Mouse (Mus musculus): ENCODE data around the gene Zfp524.
"Not testable (repeated sequence)": the region's sequence is repeated elsewhere in the genome, so short reads cannot be mapped to it uniquely, and the experiment has no call there.

The Zfp524 gene

GRCm38 (mm10) chr7:5014251-5015117 is at the start of gene Zfp524, which contains the start of gene Fiz1:
Zfp524 (plus strand) TSS chr7:5014415.
Fiz1 (minus strand) TSS chr7:5014697.
- in situ Hi-C loops (cut with MboI; ENCODE audit: low sequenced_read_pairs): no loop called here

GRCm38 (mm10) chr7:4964988-4965387 is 49.2 kb upstream of the Zfp524 start:
- in situ Hi-C loops (cut with MboI; ENCODE audit: low sequenced_read_pairs): no loop called here

- in situ Hi-C loops (cut with MboI; ENCODE audit: low sequenced_read_pairs): no loop called here
Measured at GRCm38 (mm10) chr7:4971068-4971467, 43.1 kb upstream of the Zfp524 start, which contains the start of gene Sbk3. Sbk3 (minus strand) TSS chr7:4971168.

- in situ Hi-C loops (cut with MboI; ENCODE audit: low sequenced_read_pairs): no loop called here
Measured at GRCm38 (mm10) chr7:4971710-4972109, 42.5 kb upstream of the Zfp524 start.

GRCm38 (mm10) chr7:4972321-4973047 is 41.7 kb upstream of the Zfp524 start:
- in situ Hi-C loops (cut with MboI; ENCODE audit: low sequenced_read_pairs): no loop called here

- in situ Hi-C loops (cut with MboI; ENCODE audit: low sequenced_read_pairs): no loop called here
Measured at GRCm38 (mm10) chr7:4975455-4975854, 38.8 kb upstream of the Zfp524 start.

- in situ Hi-C loops (cut with MboI; ENCODE audit: low sequenced_read_pairs): no loop called here
Measured at GRCm38 (mm10) chr7:4976832-4977231, 37.4 kb upstream of the Zfp524 start.

GRCm38 (mm10) chr7:4988250-4988649 is 26.0 kb upstream of the Zfp524 start:
- in situ Hi-C loops (cut with MboI; ENCODE audit: low sequenced_read_pairs): no loop called here

GRCm38 (mm10) chr7:4993347-4993998 is 20.7 kb upstream of the Zfp524 start:
- in situ Hi-C loops (cut with MboI; ENCODE audit: low sequenced_read_pairs): no loop called here

- in situ Hi-C loops (cut with MboI; ENCODE audit: low sequenced_read_pairs): no loop called here
Measured at GRCm38 (mm10) chr7:4993999-4994788, 20.0 kb upstream of the Zfp524 start.

- in situ Hi-C loops (cut with MboI; ENCODE audit: low sequenced_read_pairs): no loop called here
Measured at GRCm38 (mm10) chr7:4995268-4996002, 18.8 kb upstream of the Zfp524 start.

- in situ Hi-C loops (cut with MboI; ENCODE audit: low sequenced_read_pairs): no loop called here
Measured at GRCm38 (mm10) chr7:4996003-4996895, 18.0 kb upstream of the Zfp524 start, which contains the start of gene Zfp579. Zfp579 (minus strand) TSS chr7:4996158.

GRCm38 (mm10) chr7:4996934-4997333 is 17.3 kb upstream of the Zfp524 start:
- in situ Hi-C loops (cut with MboI; ENCODE audit: low sequenced_read_pairs): no loop called here

- in situ Hi-C loops (cut with MboI; ENCODE audit: low sequenced_read_pairs): no loop called here
Measured at GRCm38 (mm10) chr7:4999876-5000275, 14.3 kb upstream of the Zfp524 start.

GRCm38 (mm10) chr7:5002876-5003275 is 11.3 kb upstream of the Zfp524 start:
- in situ Hi-C loops (cut with MboI; ENCODE audit: low sequenced_read_pairs): not testable (repeated sequence)

GRCm38 (mm10) chr7:5008229-5008628 is 6.0 kb upstream of the Zfp524 start:
- in situ Hi-C loops (cut with MboI; ENCODE audit: low sequenced_read_pairs): no loop called here

GRCm38 (mm10) chr7:5012681-5013513 is 1.3 kb upstream of the Zfp524 start:
- in situ Hi-C loops (cut with MboI; ENCODE audit: low sequenced_read_pairs): no loop called here

Data from CH12F3 (cell line).